Mouse (Mus musculus) neutrophil, adult 65 days (primary cell): ENCODE measurements around the gene Speer4f2. TPM values are rescaled to one million over a fixed set of nuclear protein-coding genes. Genes with fewer than 3 reads are reported as not detected.

ENCODE experiments used
- total RNA-seq: library from RNA; stranded (reverse); gene quantifications from 2 replicates; pipeline ENCODE4 v1.2.4, GENCODE M21; 2023

The Speer4f2 gene
- not detected in 2 replicates for total RNA-seq

GRCm38 (mm10) chr5:17372880-17373279 is at the start of gene Speer4f2:
Speer4f2 (plus strand) TSS chr5:17373180.

Other genes starting within 250 kb of the Speer4f2 start
- gene Speer4f1, start 102.9 kb downstream of the Speer4f2 start, total RNA-seq: not detected in 2 replicates
- gene Sema3c, start 201.1 kb downstream of the Speer4f2 start, total RNA-seq: not detected in 2 replicates